Mouse (Mus musculus) embryonic fibroblast, embryonic 13.5 days (primary cell): ENCODE data around the gene Ssr2.

ENCODE experiments used
- CTCF ChIP-seq: IDR thresholded peaks from 2 replicates; pipeline ENCODE4 v1.5.1; 2011; ENCODE audit warnings: mild to moderate bottlenecking, control low read depth, low read length, moderate library complexity, borderline replicate concordance; ENCODE audit not compliant: insufficient read depth
- POLR2A ChIP-seq: IDR thresholded peaks from 2 replicates; pipeline ENCODE4 v1.6.1; 2011; ENCODE audit warnings: low read depth, mild to moderate bottlenecking, control low read depth, low read length, moderate library complexity

DNA sequence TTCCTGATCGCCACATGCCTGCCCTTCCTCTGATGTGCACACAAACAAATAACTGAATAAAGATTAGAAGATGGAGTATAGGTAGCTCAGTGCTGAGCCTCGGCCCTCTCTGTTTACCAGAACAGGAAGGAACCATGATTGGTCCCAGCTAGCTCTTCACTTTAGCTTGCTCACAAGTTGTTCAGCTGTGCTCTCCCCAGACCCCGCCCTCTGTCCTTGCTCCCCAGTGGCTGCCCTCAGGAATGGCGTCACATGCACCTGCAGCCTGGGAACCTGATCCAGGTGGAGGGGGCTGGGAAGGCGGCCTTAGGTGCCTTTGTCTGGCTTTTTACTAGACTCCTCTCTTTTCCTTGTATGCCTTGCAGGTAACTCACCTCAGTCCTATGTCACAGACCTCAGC is 39.4 kb downstream of the Ssr2 start:
- no peak for TF ChIP-seq CTCF
- TF ChIP-seq POLR2A, result no peak
